Mouse (Mus musculus) T-helper 1 cell (primary cell): Measurements from ENCODE around the gene Hsd17b12.

Experiments used
- in situ Hi-C: fragments of 300-600 bp; cut with MboI, MseI; formaldehyde crosslinking; loops from one replicate; pipeline ENCODE4 v1.15.1; 2025; ENCODE audit warnings: high pct_unique_total_duplicates

Gene Hsd17b12

DNA sequence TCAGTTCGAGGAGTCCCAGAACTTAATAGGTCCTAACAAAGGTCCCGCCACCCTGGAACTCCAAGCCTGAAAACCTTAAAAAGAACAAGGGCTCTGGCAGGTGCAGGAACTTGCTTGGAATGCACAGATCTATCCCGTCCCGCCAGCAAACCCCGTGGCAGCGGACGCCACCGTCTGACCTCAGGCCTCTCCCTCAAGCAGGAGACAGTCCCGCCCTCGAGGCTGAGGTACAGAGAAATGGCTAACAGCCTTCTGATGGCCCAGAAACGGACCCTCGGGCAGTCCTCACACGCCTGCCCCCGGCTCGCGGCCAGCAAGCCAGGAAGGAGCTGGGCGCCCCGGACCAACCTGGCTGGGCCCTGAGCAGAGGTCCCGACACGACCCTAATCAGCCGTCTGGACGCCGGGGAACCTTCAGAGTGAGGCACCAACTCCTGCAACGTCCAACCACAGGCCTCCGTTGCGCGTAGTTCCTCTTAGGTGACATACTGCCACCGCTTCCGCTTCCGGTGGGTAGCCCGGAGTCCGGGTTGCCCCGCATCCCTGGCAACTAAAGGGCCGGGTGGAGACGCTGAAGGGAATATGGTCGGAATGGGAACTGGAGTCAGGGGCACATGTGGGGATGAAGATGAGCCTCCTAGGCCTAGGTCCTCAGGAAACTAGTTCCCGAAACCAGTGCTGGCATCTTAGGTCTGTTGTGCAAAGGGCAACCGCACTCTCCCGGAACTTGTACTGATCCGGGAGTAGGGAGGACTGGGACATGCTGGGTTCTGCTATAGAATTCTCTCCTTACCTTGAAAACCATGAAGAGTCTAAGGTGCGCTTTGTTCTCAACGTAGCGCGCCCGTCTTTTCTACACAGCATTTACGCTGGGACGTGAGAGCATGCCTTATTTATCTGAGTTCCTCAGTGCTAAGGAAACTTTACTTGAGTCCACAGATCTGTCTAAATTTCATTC lies 147.2 kb downstream of the Hsd17b12 start, which contains the start of gene Alkbh3:
TSS of gene Alkbh3 (minus strand) at position 473 of the 957 bp plus-strand sequence.
- in situ Hi-C loops = no loop called here

DNA sequence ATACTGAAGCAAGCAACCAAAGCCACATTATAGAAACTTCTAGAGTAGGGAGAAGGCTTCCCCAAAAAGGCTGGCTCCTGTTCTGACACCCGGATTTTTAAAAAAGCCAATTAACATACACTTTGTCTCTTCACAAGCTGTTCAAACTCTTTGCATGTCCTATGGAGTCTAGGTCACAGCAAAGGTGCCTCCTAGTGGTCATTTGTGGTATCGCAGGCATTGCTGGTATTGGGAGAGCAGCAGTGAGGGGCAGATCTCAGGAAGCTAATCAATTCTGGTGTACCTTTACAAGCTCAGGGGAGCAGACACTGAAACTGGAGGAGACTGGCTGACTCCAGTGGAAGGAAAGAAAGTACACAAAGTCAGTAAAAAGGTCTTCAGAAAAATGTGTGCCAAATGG lies 155.4 kb downstream of the Hsd17b12 start:
- in situ Hi-C loops = no loop called here

DNA sequence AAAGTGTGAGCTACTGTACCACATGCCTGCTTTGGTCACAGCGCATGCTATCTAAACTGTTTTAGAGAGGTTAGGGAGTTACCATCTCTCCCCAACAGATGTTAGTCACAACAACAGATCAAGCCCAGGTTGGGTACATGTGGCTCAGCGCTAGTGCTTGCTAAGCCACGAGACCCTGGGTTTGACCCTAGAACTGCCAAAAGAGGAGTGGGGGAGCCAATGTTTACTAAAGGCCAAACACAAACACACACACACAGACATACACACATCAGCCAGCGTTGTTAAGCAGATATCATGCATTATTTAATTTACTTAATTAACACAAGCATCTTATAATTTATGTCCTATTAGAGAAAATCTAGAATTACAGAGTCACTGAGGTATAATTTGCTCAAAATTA lies 155.8 kb downstream of the Hsd17b12 start:
- in situ Hi-C loops = no loop called here

DNA sequence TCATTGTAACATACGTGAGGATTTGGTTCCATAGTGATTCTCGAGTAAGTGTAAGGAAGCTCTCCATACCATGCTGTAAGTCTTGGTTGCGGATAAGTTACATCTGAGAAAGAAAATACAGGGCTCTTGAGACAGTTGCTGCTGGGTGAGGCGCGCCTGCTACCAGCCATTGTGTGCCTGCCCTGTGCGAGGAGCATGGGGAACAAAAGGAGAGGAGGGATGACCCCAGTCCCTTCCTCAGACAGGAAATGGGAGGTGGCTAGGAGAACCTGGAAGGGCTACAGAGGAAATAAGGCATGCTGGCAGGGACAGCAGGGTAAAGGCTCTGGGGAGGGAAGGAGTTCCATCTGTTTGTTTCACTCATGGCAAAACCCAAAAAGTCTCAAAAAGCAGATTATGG lies 156.4 kb downstream of the Hsd17b12 start:
- in situ Hi-C loops = no loop called here

DNA sequence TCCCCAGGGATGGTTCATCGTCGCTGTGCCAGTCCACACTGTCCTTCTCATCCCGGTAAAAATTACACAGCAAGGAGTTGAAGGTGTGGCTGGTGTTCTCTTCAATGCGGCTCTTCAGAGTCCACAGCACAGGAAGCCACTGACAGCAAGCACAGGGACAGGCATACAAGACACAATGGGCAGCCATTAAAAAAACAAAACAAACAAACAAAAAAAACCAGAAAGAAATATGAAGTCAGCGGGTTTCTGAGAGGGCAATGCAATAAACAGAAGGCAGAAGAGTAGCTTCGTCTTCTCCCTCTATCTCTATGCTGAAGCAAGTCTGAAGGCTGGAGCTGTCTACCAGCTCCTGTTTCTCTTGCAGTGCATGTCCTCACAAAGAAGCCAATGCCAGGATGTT lies 161.5 kb downstream of the Hsd17b12 start, which contains the start of gene Gm27027:
TSS of gene Gm27027 (minus strand) at position 101 of the 400 bp plus-strand sequence.
- in situ Hi-C loops = no loop called here

DNA sequence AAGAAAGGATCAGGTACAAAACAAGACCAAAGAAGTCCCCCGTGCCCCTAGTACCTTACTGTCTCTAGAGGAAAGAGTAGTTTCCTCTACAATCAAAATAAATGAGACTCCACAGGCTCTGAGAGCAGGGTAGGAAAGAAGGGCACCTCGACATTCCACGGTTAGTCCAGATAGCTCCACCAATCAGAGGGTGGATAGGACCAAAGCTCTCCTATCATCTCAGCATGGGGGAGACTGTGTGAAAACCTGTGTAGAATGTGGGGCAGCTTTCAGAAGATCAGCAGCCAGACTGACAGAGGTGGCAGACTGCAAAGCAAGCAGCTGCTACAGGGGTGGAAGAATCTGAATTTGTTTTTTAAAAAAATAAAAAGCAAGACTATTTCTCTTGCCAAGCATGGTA lies 165.0 kb downstream of the Hsd17b12 start:
- in situ Hi-C loops = no loop called here

DNA sequence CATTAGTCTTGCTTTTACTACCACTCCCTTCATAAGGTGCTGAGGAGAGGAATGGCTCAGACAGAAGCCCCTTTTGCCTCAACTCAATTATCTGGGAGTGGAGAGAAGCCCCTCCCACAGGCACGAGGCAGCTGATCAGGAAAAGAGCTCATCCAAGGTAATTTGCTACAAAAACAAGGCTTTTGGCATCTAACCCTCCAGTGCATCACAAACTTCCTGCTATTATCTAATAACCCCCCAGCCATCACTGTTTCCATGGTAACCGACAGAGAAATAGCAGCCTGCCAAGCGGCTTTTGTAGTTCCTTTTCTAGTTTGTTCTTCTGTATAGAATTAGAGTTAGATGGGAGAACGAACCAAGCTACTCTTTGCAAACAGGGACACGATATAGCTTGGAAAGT lies 165.5 kb downstream of the Hsd17b12 start:
- in situ Hi-C loops = no loop called here

DNA sequence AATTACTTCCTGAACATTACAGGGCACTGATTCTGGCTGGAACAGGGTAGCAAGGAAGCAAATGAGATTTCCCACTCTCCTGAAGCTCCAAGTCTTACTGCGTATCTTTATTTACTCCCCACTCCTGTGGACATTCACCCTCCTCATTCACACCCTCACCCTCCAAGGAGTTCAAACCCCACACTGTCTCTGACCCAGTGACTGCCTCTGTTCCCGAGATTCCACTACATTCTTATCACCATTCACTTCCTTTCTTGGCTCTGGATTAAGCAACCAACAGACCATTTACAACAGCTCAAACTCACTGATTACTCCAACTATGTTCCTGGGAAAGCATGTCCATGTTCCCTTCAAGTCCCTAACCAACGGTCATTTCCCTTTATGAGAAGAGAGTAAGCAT lies 166.4 kb downstream of the Hsd17b12 start:
- in situ Hi-C loops = no loop called here

DNA sequence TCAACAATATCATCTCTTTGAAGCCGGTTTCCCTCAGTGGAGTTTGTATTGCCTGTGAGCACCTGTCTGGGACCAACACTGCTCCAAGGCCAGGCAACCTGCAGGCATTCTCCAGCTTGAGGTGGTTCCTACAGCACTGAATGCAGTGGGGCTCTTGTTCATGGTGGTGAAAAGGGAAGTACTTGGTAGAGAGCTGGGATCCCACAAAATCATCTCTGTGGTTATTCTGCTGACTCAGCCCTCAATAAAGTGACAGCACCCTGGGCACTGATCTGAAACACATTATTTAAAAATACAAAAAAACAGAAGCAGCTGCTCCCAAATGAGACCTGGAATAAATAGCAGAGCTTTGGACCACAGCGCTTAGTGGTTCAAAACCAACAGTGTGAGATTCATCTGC lies 169.3 kb downstream of the Hsd17b12 start:
- in situ Hi-C loops = no loop called here
